Mouse (Mus musculus): ENCODE data around the gene Cd302. TPM values are rescaled to one million over a fixed set of nuclear protein-coding genes. Genes with fewer than 3 reads are reported as not detected.

The Cd302 gene
- polyA plus RNA-seq, 1 experiment: 15.2 TPM

- WGBS: 70% methylated on average over 3 of the region's 3 CpGs
- DNase-seq: no peak
- TF ChIP-seq CTCF (IDR thresholded peaks at IDR 0.05; ENCODE audit: borderline replicate concordance, insufficient read depth, low read depth, low read length): no peak
- TF ChIP-seq POLR2A (IDR thresholded peaks at IDR 0.05; ENCODE audit: borderline replicate concordance, insufficient read depth, low read length): no peak
Measured at GRCm38 (mm10) chr2:60298266-60298665, 14.0 kb upstream of the Cd302 start.

GRCm38 (mm10) chr2:60291381-60291780, 7.1 kb upstream of the Cd302 start:
- TF ChIP-seq CTCF (IDR thresholded peaks at IDR 0.05; ENCODE audit: borderline replicate concordance, insufficient read depth, low read depth, low read length) (no peak), POLR2A (IDR thresholded peaks at IDR 0.05; ENCODE audit: borderline replicate concordance, insufficient read depth, low read length) (no peak)
- Histone ChIP-seq H3K4me1 (ENCODE audit: control insufficient read depth, insufficient read depth, low read length) (no peaks in the 10 kb centered on the region), H3K27ac (ENCODE audit: insufficient read depth, low read length) (no peak overlapping the region), H3K4me3 (replicated peaks; ENCODE audit: insufficient read depth, low read depth, low read length) (no peak overlapping the region), H3K27me3 (ENCODE audit: control insufficient read depth, insufficient read depth, low read length) (no peaks in the 10 kb centered on the region)
- no peak for DNase-seq
- WGBS: 87% methylated on average over 4 of the region's 4 CpGs

More at GRCm38 (mm10) chr2:60298266-60298665, 14.0 kb upstream of the Cd302 start:
- no peaks in the 10 kb centered on the region for H3K4me1 ChIP-seq (ENCODE audit: control insufficient read depth, insufficient read depth, low read length)
- H3K27ac ChIP-seq (ENCODE audit: insufficient read depth, low read length): no peak overlapping the region
- no peak overlapping the region for H3K4me3 ChIP-seq (replicated peaks; ENCODE audit: insufficient read depth, low read depth, low read length)
- H3K27me3 ChIP-seq (ENCODE audit: control insufficient read depth, insufficient read depth, low read length): no peaks in the 10 kb centered on the region

DNA sequence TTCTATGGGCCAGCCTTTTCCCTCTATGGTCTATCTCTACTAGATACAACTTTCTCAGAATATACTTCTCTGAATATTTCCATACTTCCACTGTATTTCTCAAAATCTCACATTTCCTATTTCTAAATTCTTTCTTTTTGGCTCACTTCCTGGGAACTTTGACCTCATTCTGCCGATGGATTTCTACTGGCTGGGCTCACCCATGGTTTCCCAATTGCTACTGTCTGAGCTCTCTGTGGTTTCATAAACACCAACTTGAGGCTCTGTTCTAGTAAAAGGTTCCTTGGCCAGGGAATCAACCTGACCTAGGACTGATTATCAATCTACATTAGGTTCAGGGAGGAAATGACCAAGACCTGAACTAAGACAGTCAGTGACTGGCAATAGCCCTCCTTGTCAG, 5.2 kb upstream of the Cd302 start:
- WGBS: 71% methylated on average over 1 of the region's 1 CpGs
- TF ChIP-seq POLR2A (IDR thresholded peaks at IDR 0.05; ENCODE audit: borderline replicate concordance, insufficient read depth, low read length) (no peak), CTCF (IDR thresholded peaks at IDR 0.05; ENCODE audit: borderline replicate concordance, insufficient read depth, low read depth, low read length) (no peak)

DNA sequence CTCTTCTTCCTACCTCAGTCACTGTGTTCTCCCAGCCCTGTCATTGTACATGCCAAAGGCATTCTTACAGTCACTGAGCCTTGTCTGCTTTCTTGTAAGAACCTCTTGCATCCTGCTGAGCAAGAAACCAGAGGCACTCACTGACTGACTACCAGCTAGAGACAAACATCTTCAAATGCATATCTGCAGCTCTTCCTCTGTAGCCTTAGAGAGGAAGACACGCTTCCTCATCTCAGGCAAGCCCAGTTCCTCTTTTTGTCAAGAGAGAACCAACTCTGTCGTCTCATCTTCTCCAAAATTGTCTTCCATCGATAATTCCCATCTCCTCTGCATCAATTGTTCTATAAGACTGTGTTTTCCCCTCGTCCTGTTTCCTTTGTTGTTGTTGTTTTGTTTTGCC, 4.3 kb upstream of the Cd302 start:
- Histone ChIP-seq H3K27me3 (ENCODE audit: control insufficient read depth, insufficient read depth, low read length) (no peaks in the 10 kb centered on the region; the same call in 1 of the 2 replicates), H3K4me1 (ENCODE audit: control insufficient read depth, insufficient read depth, low read length) (no peaks in the 10 kb centered on the region), H3K4me3 (replicated peaks; ENCODE audit: insufficient read depth, low read depth, low read length) (no peak overlapping the region), H3K27ac (ENCODE audit: insufficient read depth, low read length) (no peak overlapping the region)
- 76% methylated on average over 4 of the region's 4 CpGs for WGBS
- DNase-seq: no peak
- TF ChIP-seq POLR2A (IDR thresholded peaks at IDR 0.05; ENCODE audit: borderline replicate concordance, insufficient read depth, low read length) (no peak), CTCF (IDR thresholded peaks at IDR 0.05; ENCODE audit: borderline replicate concordance, insufficient read depth, low read depth, low read length) (no peak)

More for the DNA sequence above, 5.2 kb upstream of the Cd302 start:
- H3K27me3 ChIP-seq (ENCODE audit: control insufficient read depth, insufficient read depth, low read length): no peaks in the 10 kb centered on the region; the same call in 1 of the 2 replicates
- no peak overlapping the region for H3K27ac ChIP-seq (ENCODE audit: insufficient read depth, low read length)
- H3K4me3 ChIP-seq (replicated peaks; ENCODE audit: insufficient read depth, low read depth, low read length): no peak overlapping the region
- no peak for DNase-seq
- no peaks in the 10 kb centered on the region for H3K4me1 ChIP-seq (ENCODE audit: control insufficient read depth, insufficient read depth, low read length)

- TF ChIP-seq POLR2A (IDR thresholded peaks at IDR 0.05; ENCODE audit: borderline replicate concordance, insufficient read depth, low read length): no peak
- TF ChIP-seq CTCF (IDR thresholded peaks at IDR 0.05; ENCODE audit: borderline replicate concordance, insufficient read depth, low read depth, low read length): no peak
- WGBS: 76% methylated on average over 8 of the region's 8 CpGs
- no peaks in the 10 kb centered on the region for H3K4me1 ChIP-seq (ENCODE audit: control insufficient read depth, insufficient read depth, low read length)
Measured at GRCm38 (mm10) chr2:60285107-60285617, 874 bp upstream of the Cd302 start.

DNA sequence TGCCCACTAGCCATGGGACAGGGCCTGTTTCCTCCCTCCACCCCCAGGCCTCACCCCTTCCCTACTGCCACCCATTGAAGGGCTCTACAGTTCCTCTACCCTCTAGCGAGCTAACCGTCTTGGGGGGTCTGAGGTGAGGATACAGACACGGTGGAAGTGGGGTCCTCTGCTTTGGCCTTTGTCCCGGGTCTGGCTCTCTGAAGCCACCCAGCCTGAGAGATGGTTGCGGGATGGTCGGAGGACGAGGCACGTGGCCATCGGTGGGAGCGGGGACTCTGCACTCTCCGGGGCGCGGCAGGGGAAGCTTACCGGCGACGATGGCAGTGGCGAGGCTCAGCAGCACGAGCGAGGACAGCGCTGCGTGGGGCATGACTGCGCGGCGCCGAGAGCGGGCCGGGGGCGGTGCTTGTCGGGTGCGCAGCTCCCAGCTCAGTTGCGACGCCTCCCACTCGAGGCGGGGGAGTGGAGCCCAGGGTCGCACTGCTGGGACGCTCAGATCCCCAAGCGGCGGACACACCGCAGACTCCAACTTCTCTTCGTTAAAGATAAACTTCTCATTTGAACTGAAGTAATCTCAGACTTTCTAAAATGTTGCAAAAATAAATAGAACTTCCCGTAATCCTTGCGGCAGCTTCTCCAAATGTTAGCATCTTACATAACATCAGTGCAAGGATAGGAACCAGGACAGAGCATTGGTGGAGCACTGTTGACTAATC, 379 bp downstream of the Cd302 start:
- Histone ChIP-seq H3K4me1 (ENCODE audit: control insufficient read depth, insufficient read depth, low read length) (no peaks in the 10 kb centered on the region), H3K27ac (ENCODE audit: insufficient read depth, low read length) (no peak overlapping the region), H3K27me3 (ENCODE audit: control insufficient read depth, insufficient read depth, low read length) (no peaks in the 10 kb centered on the region; the same call in 1 of the 2 replicates), H3K4me3 (replicated peaks; ENCODE audit: insufficient read depth, low read depth, low read length) (peak overlapping the region; percentile 47)
- 1% methylated on average over 42 of the region's 42 CpGs for WGBS
- DNase-seq: peak; percentile 41 to 51
- TF ChIP-seq POLR2A (IDR thresholded peaks at IDR 0.05; ENCODE audit: borderline replicate concordance, insufficient read depth, low read length) (no peak), CTCF (IDR thresholded peaks at IDR 0.05; ENCODE audit: borderline replicate concordance, insufficient read depth, low read depth, low read length) (no peak)

More at GRCm38 (mm10) chr2:60285107-60285617, 874 bp upstream of the Cd302 start:
- Histone ChIP-seq H3K4me3 (replicated peaks; ENCODE audit: insufficient read depth, low read depth, low read length) (no peak overlapping the region), H3K27ac (ENCODE audit: insufficient read depth, low read length) (no peak overlapping the region), H3K27me3 (ENCODE audit: control insufficient read depth, insufficient read depth, low read length) (no peaks in the 10 kb centered on the region; the same call in 1 of the 2 replicates)
- DNase-seq: no peak

GRCm38 (mm10) chr2:60283208-60283750, 1.0 kb downstream of the Cd302 start:
- Histone ChIP-seq H3K27me3 (ENCODE audit: control insufficient read depth, insufficient read depth, low read length) (no peaks in the 10 kb centered on the region; the same call in 1 of the 2 replicates), H3K4me3 (replicated peaks; ENCODE audit: insufficient read depth, low read depth, low read length) (peak overlapping the region; percentile 47), H3K27ac (ENCODE audit: insufficient read depth, low read length) (no peak overlapping the region), H3K4me1 (ENCODE audit: control insufficient read depth, insufficient read depth, low read length) (no peaks in the 10 kb centered on the region)
- no peak for DNase-seq
- no peak for TF ChIP-seq POLR2A (IDR thresholded peaks at IDR 0.05; ENCODE audit: borderline replicate concordance, insufficient read depth, low read length)
- TF ChIP-seq CTCF (IDR thresholded peaks at IDR 0.05; ENCODE audit: borderline replicate concordance, insufficient read depth, low read depth, low read length): no peak
- 36% methylated on average over 9 of the region's 9 CpGs for WGBS

Measured in cerebellum, adult 2 months (tissue).